Comparison of ENCODE assay signal across 23 mouse cellular contexts in genomic region chr7:107699926-107700325, GRCm38 (mm10). TPM values are rescaled to one million over a fixed set of nuclear protein-coding genes. Genes with fewer than 3 reads are reported as not detected.
DNase-seq lines count a peak whose midpoint lies in the region; ATAC-seq and TF ChIP-seq lines count a peak whose summit lies in the region.
"Had no signal": no experiment of that assay in that cellular context is flagged by ENCODE, and none has a peak within 500 bp of the region (broad histone marks: within the 10 kb centered on the region; RNA-seq: fewer than 3 reads in every experiment).

No protein-coding gene starts in this region.

- H3K36me3 ChIP-seq in forebrain, embryonic 10.5 days (replicated peaks), result no peaks in the 10 kb centered on the region
- H3K36me3 ChIP-seq in heart, embryonic 12.5 days, result peaks cover 11% of the 10 kb centered on the region; the same call in 1 of the 2 replicates
- H3K36me3 ChIP-seq: heart, embryonic 15.5 days; liver, embryonic 13.5 days; midbrain, embryonic 12.5 days; neural tube, embryonic 15.5 days had no signal

- H3K4me1 ChIP-seq in lung, adult 2 months (ENCODE audit: control insufficient read depth, insufficient read depth, low read length), result peaks cover 4% of the 10 kb centered on the region
- H3K4me1 ChIP-seq in forebrain, embryonic 10.5 days, result peaks cover 6% of the 10 kb centered on the region; the same call in 1 of the 2 replicates
- peaks cover 7% of the 10 kb centered on the region for H3K4me1 ChIP-seq in heart, embryonic 12.5 days (replicated peaks)
- H3K4me1 ChIP-seq: liver, embryonic 13.5 days; midbrain, embryonic 12.5 days; neural tube, embryonic 15.5 days had no signal

- no peak for TF ChIP-seq POLR2A in lung, adult 2 months (IDR thresholded peaks at IDR 0.05; ENCODE audit: borderline replicate concordance, extremely low read depth, low read depth, low read length)

- WGBS in lung, adult 2 months, result 58% methylated on average over 1 of the region's 1 CpGs
- WGBS in forebrain, embryonic 10.5 days, result 89% methylated on average over 1 of the region's 1 CpGs
- 46% methylated on average over 1 of the region's 1 CpGs for WGBS in heart, embryonic 12.5 days

- H3K4me3 ChIP-seq in lung, adult 2 months (replicated peaks; ENCODE audit: extremely low read depth, low read depth, low read length), result no peak overlapping the region
- H3K4me3 ChIP-seq in forebrain, embryonic 10.5 days, result no peak overlapping the region
- H3K4me3 ChIP-seq in heart, embryonic 12.5 days, result no peak overlapping the region
- H3K4me3 ChIP-seq: embryonic facial prominence, embryonic 10.5 days; heart, adult 2 months; heart, embryonic 15.5 days; liver, embryonic 13.5 days; midbrain, embryonic 12.5 days; neural tube, embryonic 15.5 days had no signal

- H3K9ac ChIP-seq in heart, embryonic 12.5 days, result no peak overlapping the region
- H3K9ac ChIP-seq: forebrain, postnatal 0 days; heart, embryonic 15.5 days; hindbrain, embryonic 14.5 days; liver, embryonic 13.5 days; midbrain, embryonic 12.5 days; neural tube, embryonic 15.5 days had no signal

- no peak for TF ChIP-seq CTCF in lung, adult 2 months (IDR thresholded peaks at IDR 0.05; ENCODE audit: insufficient read depth, low read length)

- H3K27me3 ChIP-seq in forebrain, embryonic 10.5 days (ENCODE audit: poor library complexity, severe bottlenecking), result no peaks in the 10 kb centered on the region; the same call in 1 of the 2 replicates
- no peaks in the 10 kb centered on the region for H3K27me3 ChIP-seq in heart, embryonic 12.5 days (replicated peaks)
- H3K27me3 ChIP-seq: heart, embryonic 15.5 days; liver, embryonic 13.5 days; midbrain, embryonic 12.5 days had no signal

- no peak for ATAC-seq in heart, embryonic 12.5 days (ENCODE audit: insufficient number of reproducible peaks, low FRiP score)
- ATAC-seq: forebrain, postnatal 0 days had no signal

- peak; percentile 14 for DNase-seq in kidney, adult 11 months
- DNase-seq in kidney, adult 9 months, result no peak
- peak; percentile 84 to 87 for DNase-seq in lung, adult 18-20 months
- no peak for DNase-seq in lung, adult 2 months
- peak; percentile 86 for DNase-seq in lung, postnatal 25 days (ENCODE audit: low spot score)
- no peak for DNase-seq in forebrain, embryonic 10.5 days (ENCODE audit: extremely low spot score, low spot score)
- no peak for DNase-seq in ovary, postnatal 14 days (ENCODE audit: low spot score)
- DNase-seq: adrenal gland, postnatal 25 days; cerebellum, adult 9-11 months; forebrain, postnatal 0 days; gastrocnemius, postnatal 25 days; heart, adult 2 months; heart, postnatal 4 days; left cerebral cortex, postnatal 4 days; liver, embryonic 13.5 days; right cerebral cortex, postnatal 14 days had no signal

- no peak overlapping the region for H3K27ac ChIP-seq in forebrain, embryonic 10.5 days
- H3K27ac ChIP-seq in heart, embryonic 12.5 days (ENCODE audit: poor library complexity, severe bottlenecking), result no peak overlapping the region
- H3K27ac ChIP-seq: embryonic facial prominence, embryonic 10.5 days; heart, adult 2 months; heart, embryonic 15.5 days; hindbrain, embryonic 14.5 days; liver, embryonic 13.5 days; midbrain, embryonic 12.5 days; neural tube, embryonic 15.5 days had no signal

- no peak overlapping the region for H3K4me2 ChIP-seq in heart, embryonic 12.5 days
- H3K4me2 ChIP-seq: heart, embryonic 15.5 days; hindbrain, embryonic 14.5 days; liver, embryonic 13.5 days; midbrain, embryonic 12.5 days; neural tube, embryonic 15.5 days had no signal

- no peaks in the 10 kb centered on the region for H3K9me3 ChIP-seq in forebrain, embryonic 10.5 days
- no peaks in the 10 kb centered on the region for H3K9me3 ChIP-seq in heart, embryonic 12.5 days (replicated peaks)
- H3K9me3 ChIP-seq: embryonic facial prominence, embryonic 10.5 days; heart, embryonic 15.5 days; liver, embryonic 13.5 days; midbrain, embryonic 12.5 days; neural tube, embryonic 15.5 days had no signal

RNA-seq across cellular contexts. Expression of gene Cyb5r2, which starts 57.9 kb away (rescaled TPM):
- polyA plus RNA-seq in lung, adult 2 months (2012; rRNA removed), result not detected in 2 replicates
- 0.25 and 0.29 TPM in 2 replicates for polyA plus RNA-seq in forebrain, embryonic 10.5 days (2016; fragmentation: Nextera tagmentation; extraction: Ambion mirVana)
- polyA plus RNA-seq in heart, embryonic 12.5 days (2016; fragmentation: Nextera tagmentation; extraction: Ambion mirVana), result 1.1 and 1.4 TPM in 2 replicates
- polyA plus RNA-seq: urinary bladder, adult 2 months had no signal

Comparison
In these comparisons a context has a peak if more than half of its experiments do, and no peak if none do; other contexts are left out.
1. DNase-seq: peak in kidney, adult 11 months (single experiment), lung, adult 18-20 months (2 of 2) and lung, postnatal 25 days (single experiment); none in kidney, adult 9 months (single experiment), lung, adult 2 months (single experiment), forebrain, embryonic 10.5 days (single experiment) and ovary, postnatal 14 days (single experiment).